Comparison of ENCODE assay signal across 9 mouse cellular contexts in genomic region chr7:35214442-35215222, GRCm38 (mm10). TPM values are rescaled to one million over a fixed set of nuclear protein-coding genes. Genes with fewer than 3 reads are reported as not detected.
A peak's percentile ranks its signal among the peaks of the same experiment; 100 is the strongest.
DNase-seq lines count a peak whose midpoint lies in the region; ATAC-seq and TF ChIP-seq lines count a peak whose summit lies in the region.
"Had no signal": no experiment of that assay in that cellular context is flagged by ENCODE, and none has a peak within 500 bp of the region (broad histone marks: within the 10 kb centered on the region; RNA-seq: fewer than 3 reads in every experiment).

No protein-coding gene starts in this region.

- H3K27ac ChIP-seq in heart, embryonic 12.5 days (ENCODE audit: poor library complexity, severe bottlenecking): no peak overlapping the region
- H3K27ac ChIP-seq in embryonic facial prominence, embryonic 15.5 days (replicated peaks): no peak overlapping the region
- no peak overlapping the region; the same call in 1 of the 2 replicates for H3K27ac ChIP-seq in intestine, postnatal 0 days (ENCODE audit: low read depth, low read length)
- H3K27ac ChIP-seq in neural tube, embryonic 13.5 days (replicated peaks): peak overlapping the region; percentile 93

- no peaks in the 10 kb centered on the region for H3K9me3 ChIP-seq in heart, embryonic 12.5 days (replicated peaks)
- H3K9me3 ChIP-seq in embryonic facial prominence, embryonic 15.5 days (replicated peaks): no peaks in the 10 kb centered on the region
- no peaks in the 10 kb centered on the region for H3K9me3 ChIP-seq in intestine, postnatal 0 days (ENCODE audit: control insufficient read depth)
- no peaks in the 10 kb centered on the region for H3K9me3 ChIP-seq in neural tube, embryonic 13.5 days

- H3K36me3 ChIP-seq in heart, embryonic 12.5 days: no peaks in the 10 kb centered on the region
- H3K36me3 ChIP-seq in embryonic facial prominence, embryonic 15.5 days: 0 out of 2 replicates have a peak, but pooled peaks cover 9% of the 10 kb centered on the region
- H3K36me3 ChIP-seq in intestine, postnatal 0 days (ENCODE audit: control insufficient read depth, insufficient read depth): no peaks in the 10 kb centered on the region
- peaks cover 36% of the 10 kb centered on the region for H3K36me3 ChIP-seq in neural tube, embryonic 13.5 days

- H3K27me3 ChIP-seq in heart, embryonic 12.5 days (replicated peaks): peaks cover 41% of the 10 kb centered on the region
- no peaks in the 10 kb centered on the region for H3K27me3 ChIP-seq in embryonic facial prominence, embryonic 15.5 days
- no peaks in the 10 kb centered on the region; the same call in 1 of the 2 replicates for H3K27me3 ChIP-seq in intestine, postnatal 0 days (replicated peaks; ENCODE audit: control insufficient read depth, insufficient read depth, low read length)
- H3K27me3 ChIP-seq in neural tube, embryonic 13.5 days: no peaks in the 10 kb centered on the region

- DNase-seq in heart, postnatal 36 days: no peak
- DNase-seq in adrenal gland, postnatal 14 days: peak; percentile 47
- DNase-seq in spleen, postnatal 14 days (ENCODE audit: low spot score in 2 of 2): no peak
- no peak for DNase-seq in urinary bladder, postnatal 36 days (ENCODE audit: low spot score in 2 of 2)

- no peak for TF ChIP-seq CTCF in intestine, postnatal 0 days (IDR thresholded peaks at IDR 0.05; ENCODE audit: low read depth)

- peak overlapping the region; percentile 90 for H3K4me2 ChIP-seq in heart, embryonic 12.5 days
- peak overlapping the region; percentile 83 for H3K4me2 ChIP-seq in embryonic facial prominence, embryonic 15.5 days (replicated peaks)
- peak overlapping the region; percentile 97 for H3K4me2 ChIP-seq in intestine, postnatal 0 days (replicated peaks; ENCODE audit: low read depth)
- peak overlapping the region; percentile 78 for H3K4me2 ChIP-seq in neural tube, embryonic 13.5 days

- peaks cover 10% of the 10 kb centered on the region for H3K4me1 ChIP-seq in heart, embryonic 12.5 days (replicated peaks)
- H3K4me1 ChIP-seq in embryonic facial prominence, embryonic 15.5 days: peaks cover 18% of the 10 kb centered on the region
- no peaks in the 10 kb centered on the region for H3K4me1 ChIP-seq in intestine, postnatal 0 days (replicated peaks; ENCODE audit: control insufficient read depth, insufficient read depth, low read length)
- H3K4me1 ChIP-seq in neural tube, embryonic 13.5 days (replicated peaks): peaks cover 30% of the 10 kb centered on the region

- H3K4me3 ChIP-seq in heart, embryonic 12.5 days: peak overlapping the region; percentile 77
- H3K4me3 ChIP-seq in embryonic facial prominence, embryonic 15.5 days (replicated peaks): peak overlapping the region; percentile 72
- H3K4me3 ChIP-seq in intestine, postnatal 0 days (ENCODE audit: low read depth, low read length): peak overlapping the region; percentile 56
- peak overlapping the region; percentile 89 for H3K4me3 ChIP-seq in neural tube, embryonic 13.5 days

- WGBS in heart, embryonic 12.5 days: 9% methylated on average over 65 of the region's 79 CpGs
- WGBS in embryonic facial prominence, embryonic 15.5 days: under 1% methylated on average over 53 of the region's 79 CpGs
- WGBS in intestine, postnatal 0 days: under 1% methylated on average over 63 of the region's 79 CpGs
- WGBS in neural tube, embryonic 13.5 days: under 1% methylated on average over 69 of the region's 79 CpGs

- intact Hi-C loops in heart, postnatal 36 days (cut with DNase I): loop anchor here (2.0 kb wide), 1 partner anchor 20 kb away; no protein-coding TSS in a partner anchor

- H3K9ac ChIP-seq in heart, embryonic 12.5 days: peak overlapping the region; percentile 71
- H3K9ac ChIP-seq in embryonic facial prominence, embryonic 15.5 days: peak overlapping the region; percentile 66
- peak overlapping the region; percentile 73 for H3K9ac ChIP-seq in intestine, postnatal 0 days (ENCODE audit: low read depth, low read length)
- peak overlapping the region; percentile 98 for H3K9ac ChIP-seq in neural tube, embryonic 13.5 days

- peak; percentile 64; the same call in 1 of the 2 replicates for ATAC-seq in heart, embryonic 12.5 days (ENCODE audit: insufficient number of reproducible peaks, low FRiP score)
- peak; percentile 66; the same call in 1 of the 2 replicates for ATAC-seq in embryonic facial prominence, embryonic 15.5 days (ENCODE audit: insufficient number of reproducible peaks, low FRiP score, low TSS enrichment, low read depth)
- ATAC-seq in intestine, postnatal 0 days: peak; percentile 41; the same call in 1 of the 2 replicates
- peak; percentile 65 for ATAC-seq in neural tube, embryonic 13.5 days (ENCODE audit: low read depth)

RNA-seq across cellular contexts. Expression of gene Lrp3, which starts 0.7 kb away (rescaled TPM):
- polyA plus RNA-seq in heart, embryonic 12.5 days (2016; fragmentation: Nextera tagmentation; extraction: Ambion mirVana): 1.6 and 1.7 TPM in 2 replicates
- 1 to 10 TPM; 8.2 to 9.5 TPM for total RNA-seq in heart, postnatal 36 days (2021)
- total RNA-seq in adrenal gland, postnatal 14 days (2021): 15.1 and 18.3 TPM in 2 replicates
- 11.2 and 11.8 TPM in 2 replicates for polyA plus RNA-seq in embryonic facial prominence, embryonic 15.5 days (2015; fragmentation: Nextera tagmentation; extraction: Ambion mirVana)
- polyA plus RNA-seq in intestine, postnatal 0 days (2015; fragmentation: Nextera tagmentation; extraction: Ambion mirVana): 1.6 and 2.1 TPM in 2 replicates
- 20.8 and 21.7 TPM in 2 replicates for polyA plus RNA-seq in neural tube, embryonic 13.5 days (2015; fragmentation: Nextera tagmentation; extraction: Ambion mirVana)
- total RNA-seq: MEL had no signal

RNA-seq across cellular contexts. Expression of gene Slc7a10, which starts 28.4 kb away (rescaled TPM):
- polyA plus RNA-seq in heart, embryonic 12.5 days (2016; fragmentation: Nextera tagmentation; extraction: Ambion mirVana): 1.1 and 1.3 TPM in 2 replicates
- total RNA-seq in heart, postnatal 36 days (2021): 1 to 10 TPM in 1 of 2 experiments, under 1 TPM in 1; 0.19 to 1.0 TPM
- 1.5 and 3.6 TPM in 2 replicates for total RNA-seq in adrenal gland, postnatal 14 days (2021)
- 12.5 and 16.9 TPM in 2 replicates for polyA plus RNA-seq in embryonic facial prominence, embryonic 15.5 days (2015; fragmentation: Nextera tagmentation; extraction: Ambion mirVana)
- 0.34 and 0.42 TPM in 2 replicates for polyA plus RNA-seq in intestine, postnatal 0 days (2015; fragmentation: Nextera tagmentation; extraction: Ambion mirVana)
- polyA plus RNA-seq in neural tube, embryonic 13.5 days (2015; fragmentation: Nextera tagmentation; extraction: Ambion mirVana): 6.2 and 7.5 TPM in 2 replicates
- total RNA-seq: MEL had no signal
